Mouse (Mus musculus): ENCODE results near the gene Paxbp1.
"Not testable (repeated sequence)": the region's sequence is repeated elsewhere in the genome, so short reads cannot be mapped to it uniquely, and the experiment has no call there.

Paxbp1 gene

GRCm38 (mm10) chr16:91044270-91045182 lies at the start of gene Paxbp1:
Paxbp1 (minus strand) TSS chr16:91044543.
- peak; percentile 98 for DNase-seq

- no peak for DNase-seq
Observed at GRCm38 (mm10) chr16:91086642-91087306, 42.4 kb upstream of the Paxbp1 start.

- no peak for DNase-seq
Observed at GRCm38 (mm10) chr16:91085239-91085825, 41.0 kb upstream of the Paxbp1 start.

GRCm38 (mm10) chr16:91084307-91085238 lies 40.2 kb upstream of the Paxbp1 start:
- DNase-seq: no peak

GRCm38 (mm10) chr16:91083002-91083646 lies 38.8 kb upstream of the Paxbp1 start:
- DNase-seq: no peak

GRCm38 (mm10) chr16:91081508-91081907 lies 37.2 kb upstream of the Paxbp1 start:
- peak; percentile 44 to 68 for DNase-seq

GRCm38 (mm10) chr16:91076180-91076579 lies 31.8 kb upstream of the Paxbp1 start:
- DNase-seq: no peak

GRCm38 (mm10) chr16:91075423-91075822 lies 31.1 kb upstream of the Paxbp1 start:
- DNase-seq: not testable (repeated sequence)

- DNase-seq: peak; percentile 86 to 91
Observed at GRCm38 (mm10) chr16:91073163-91073892, 29.0 kb upstream of the Paxbp1 start.

- no peak for DNase-seq
Observed at GRCm38 (mm10) chr16:91072256-91072655, 27.9 kb upstream of the Paxbp1 start.

- no peak for DNase-seq
Observed at GRCm38 (mm10) chr16:91068969-91069368, 24.6 kb upstream of the Paxbp1 start.

GRCm38 (mm10) chr16:91067122-91067521 lies 22.8 kb upstream of the Paxbp1 start:
- DNase-seq: no peak

GRCm38 (mm10) chr16:91064583-91065365 lies 20.4 kb upstream of the Paxbp1 start:
- DNase-seq: no peak

- DNase-seq: no peak
Observed at GRCm38 (mm10) chr16:91063786-91064185, 19.4 kb upstream of the Paxbp1 start.

- DNase-seq: no peak
Observed at GRCm38 (mm10) chr16:91061531-91062318, 17.4 kb upstream of the Paxbp1 start.

GRCm38 (mm10) chr16:91057741-91058140 lies 13.4 kb upstream of the Paxbp1 start:
- DNase-seq: no peak

GRCm38 (mm10) chr16:91057261-91057660 lies 12.9 kb upstream of the Paxbp1 start:
- DNase-seq: no peak

GRCm38 (mm10) chr16:91056043-91056821 lies 11.9 kb upstream of the Paxbp1 start:
- peak; percentile 12 to 31 for DNase-seq

GRCm38 (mm10) chr16:91055150-91055549 lies 10.8 kb upstream of the Paxbp1 start:
- no peak for DNase-seq

Data from lung, adult 18-20 months (tissue).